Mouse (Mus musculus) urinary bladder, adult 2 months (tissue): Measurements from ENCODE around the gene Katna1. TPM values are rescaled to one million over a fixed set of nuclear protein-coding genes. Genes with fewer than 3 reads are reported as not detected.
A peak's percentile ranks its signal among the peaks of the same experiment; 100 is the strongest.

Source experiments
- DNase-seq: peaks from one replicate; pipeline ENCODE4 v3.0.0; 2022; ENCODE audit warnings: low spot score
- polyA plus RNA-seq: library from polyadenylated mRNA; depleted of rRNA; stranded (reverse); fragments of >200 nt; gene quantifications from 2 replicates; pipeline ENCODE4 v1.2.3, GENCODE M21; 2012; rRNA removed

Gene Katna1
- polyA plus RNA-seq, 1 experiment, result 16.2 TPM

GRCm38 (mm10) chr10:7779751-7780237, 54.0 kb downstream of the Katna1 start:
- no peak for DNase-seq

- DNase-seq, result peak; percentile 85
Observed at GRCm38 (mm10) chr10:7780238-7781176, 54.7 kb downstream of the Katna1 start.

GRCm38 (mm10) chr10:7781214-7781613, 55.4 kb downstream of the Katna1 start:
- no peak for DNase-seq

GRCm38 (mm10) chr10:7787319-7787718, 61.5 kb downstream of the Katna1 start:
- no peak for DNase-seq

GRCm38 (mm10) chr10:7792254-7792750, 66.5 kb downstream of the Katna1 start:
- DNase-seq, result no peak

GRCm38 (mm10) chr10:7792751-7793385, 67.1 kb downstream of the Katna1 start, which contains the start of the genes Ginm1 and Ppil4:
Ginm1 (minus strand) TSS chr10:7792824.
Ppil4 (plus strand) TSS chr10:7792891.
- peak; percentile 83 for DNase-seq

GRCm38 (mm10) chr10:7801258-7801657, 75.5 kb downstream of the Katna1 start:
- no peak for DNase-seq

GRCm38 (mm10) chr10:7802519-7803140, 76.8 kb downstream of the Katna1 start:
- DNase-seq, result no peak

GRCm38 (mm10) chr10:7809937-7810336, 84.1 kb downstream of the Katna1 start:
- no peak for DNase-seq

Other genes starting within 250 kb of the Katna1 start
- gene Lrp11, start 136.2 kb upstream of the Katna1 start, polyA plus RNA-seq, result 2.7 and 3.2 TPM in 2 replicates
- gene Nup43, start 58.5 kb upstream of the Katna1 start, polyA plus RNA-seq, result 10.2 and 12.4 TPM in 2 replicates
- gene Pcmt1, start 44.9 kb upstream of the Katna1 start, polyA plus RNA-seq, result 61.0 and 67.5 TPM in 2 replicates
- 17.4 and 17.6 TPM in 2 replicates for gene Lats1, start 44.8 kb upstream of the Katna1 start, polyA plus RNA-seq
- gene Ginm1, start 66.8 kb downstream of the Katna1 start, polyA plus RNA-seq, result 81.8 and 82.6 TPM in 2 replicates
- 14.8 and 19.9 TPM in 2 replicates for gene Ppil4, start 66.9 kb downstream of the Katna1 start, polyA plus RNA-seq
- 0.28 and 0.44 TPM in 2 replicates for gene Zc3h12d, start 106.5 kb downstream of the Katna1 start, polyA plus RNA-seq
- 35.7 and 49.9 TPM in 2 replicates for gene Tab2, start 230.2 kb downstream of the Katna1 start, polyA plus RNA-seq